Mouse (Mus musculus) stomach, postnatal 0 days (tissue): ENCODE measurements at regions not wholly inside any gene's neighbourhood (a gene's known extent, or its start where the extent isn't known, plus 50 kb on each side); places are given as distances from the start of the nearest gene placed in this dataset.

Source experiments
- ATAC-seq: fragments of 200-750 bp; cut with Nextera tagmentation; 2 replicates; pipeline ENCODE4 v1.8.0; 2017; ENCODE audit not compliant: low FRiP score, low TSS enrichment
- DNase-seq: peaks from one replicate; pipeline ENCODE4 v3.0.0-alpha.2; 2016; ENCODE audit warnings: low spot score
- H3K27ac ChIP-seq: fragments of 300-500 bp; sonication (generic); replicated peaks from 2 replicates; pipeline ENCODE4 v1.5.1; 2014; ENCODE audit warnings: mild to moderate bottlenecking, control low read depth
- H3K27me3 ChIP-seq: fragments of 300-500 bp; sonication (generic); 2 replicates; pipeline ENCODE4 v1.6.1; 2014; ENCODE audit warnings: low read length; ENCODE audit not compliant: control insufficient read depth, insufficient read depth
- H3K36me3 ChIP-seq: fragments of 300-500 bp; sonication (generic); 2 replicates; pipeline ENCODE4 v1.6.1; 2014; ENCODE audit warnings: low read length, mixed read lengths; ENCODE audit not compliant: control insufficient read depth, insufficient read depth
- H3K4me1 ChIP-seq: fragments of 300-500 bp; sonication (generic); replicated peaks from 2 replicates; pipeline ENCODE4 v1.6.1; 2014; ENCODE audit warnings: antibody characterized with exemption; ENCODE audit not compliant: control insufficient read depth, insufficient read depth
- H3K4me2 ChIP-seq: fragments of 300-500 bp; sonication (generic); replicated peaks from 2 replicates; pipeline ENCODE4 v1.6.1; 2014; ENCODE audit warnings: low read depth, mild to moderate bottlenecking, control low read depth, moderate library complexity
- H3K4me3 ChIP-seq: fragments of 300-500 bp; sonication (generic); 2 replicates; pipeline ENCODE4 v1.5.1; 2014; ENCODE audit warnings: low read depth, low read length, control low read depth
- H3K9ac ChIP-seq: fragments of 300-500 bp; sonication (generic); 2 replicates; pipeline ENCODE4 v1.6.1; 2014; ENCODE audit warnings: mild to moderate bottlenecking, low read length, control low read depth, mixed read lengths
- H3K9me3 ChIP-seq: fragments of 300-500 bp; sonication (generic); 2 replicates; pipeline ENCODE4 v1.6.1; 2016; ENCODE audit warnings: low read length; ENCODE audit not compliant: control insufficient read depth
- CTCF ChIP-seq: IDR thresholded peaks from 2 replicates; pipeline ENCODE4 v1.5.1; 2016; ENCODE audit warnings: antibody characterized with exemption, low read depth, mild to moderate bottlenecking, moderate library complexity
- EP300 ChIP-seq: optimal IDR thresholded peaks from 2 replicates; pipeline ENCODE3; 2016; ENCODE audit warnings: antibody characterized with exemption
- WGBS: fragments of 180-500 bp; shearing (Covaris S2); extraction: QIAGEN DNeasy Blood & Tissue Kit; methylation state at CpG from one replicate; pipeline ENCODE4 v1.1.7; 2014; 5-methylcytosine and 5-hydroxymethylcytosine counted together

- Histone ChIP-seq H3K9me3 (no peaks in the 10 kb centered on the region), H3K27me3 (no peaks in the 10 kb centered on the region), H3K9ac (no peak overlapping the region), H3K4me2 (no peak overlapping the region), H3K27ac (no peak overlapping the region), H3K36me3 (no peaks in the 10 kb centered on the region), H3K4me1 (no peaks in the 10 kb centered on the region), H3K4me3 (no peak overlapping the region)
- ATAC-seq: no peak
- WGBS: 75% methylated on average over 13 of the region's 13 CpGs
- no peak for TF ChIP-seq CTCF
- no peak for TF ChIP-seq EP300
- DNase-seq: no peak
Observed at GRCm38 (mm10) chr3:36798160-36798823, 64.6 kb upstream of the 4932438A13Rik start.

- WGBS: 52% methylated on average over 5 of the region's 5 CpGs
Observed at GRCm38 (mm10) chr3:36810528-36810927, 52.4 kb upstream of the 4932438A13Rik start.

More at GRCm38 (mm10) chr3:36810528-36810927, 52.4 kb upstream of the 4932438A13Rik start:
- no peaks in the 10 kb centered on the region for H3K4me1 ChIP-seq
- no peak for ATAC-seq
- no peaks in the 10 kb centered on the region for H3K27me3 ChIP-seq
- H3K4me2 ChIP-seq: no peak overlapping the region
- no peaks in the 10 kb centered on the region for H3K9me3 ChIP-seq
- no peak overlapping the region for H3K9ac ChIP-seq
- no peak for DNase-seq
- no peak overlapping the region for H3K27ac ChIP-seq
- no peak overlapping the region for H3K4me3 ChIP-seq
- TF ChIP-seq CTCF: no peak
- TF ChIP-seq EP300: no peak
- no peaks in the 10 kb centered on the region for H3K36me3 ChIP-seq
